Comparison of ENCODE assay signal across 12 mouse cellular contexts in the genomic region with DNA sequence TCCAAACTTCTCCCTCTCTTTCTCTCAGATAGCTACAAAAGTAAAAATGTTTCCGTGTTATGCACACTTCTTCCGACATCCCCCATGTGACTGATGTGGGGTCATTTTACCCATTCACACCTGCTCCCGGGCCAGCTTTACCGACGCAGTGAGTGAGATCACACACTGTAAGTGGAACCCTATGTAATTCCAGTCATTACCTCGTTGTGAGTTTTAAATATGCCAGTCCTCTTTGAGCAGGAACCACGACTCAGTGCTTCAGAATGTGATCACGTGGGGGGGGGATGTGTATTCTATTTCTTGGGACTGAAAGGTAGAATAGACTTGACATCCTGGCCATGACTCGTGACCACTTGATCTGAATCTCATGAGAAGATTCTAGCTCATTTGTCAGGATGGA.
"Had no signal": no experiment of that assay in that cellular context is flagged by ENCODE, and none has a peak within 500 bp of the region (broad histone marks: within the 10 kb centered on the region; RNA-seq: fewer than 3 reads in every experiment).

No protein-coding gene starts in this region.

- H3K9me3 ChIP-seq: limb, embryonic 15.5 days; liver, embryonic 12.5 days; midbrain, embryonic 10.5 days; neural tube, embryonic 13.5 days had no signal

- H3K4me2 ChIP-seq: limb, embryonic 15.5 days; liver, embryonic 12.5 days; lung, embryonic 14.5 days; neural tube, embryonic 13.5 days had no signal

- H3K27ac ChIP-seq: limb, embryonic 15.5 days; liver, embryonic 12.5 days; midbrain, embryonic 10.5 days; neural tube, embryonic 13.5 days; stomach, postnatal 0 days had no signal

- DNase-seq: left cerebral cortex, postnatal 4 days; lung, embryonic 14.5 days; lung, postnatal 10 days; lung, postnatal 4 days; midbrain, embryonic 14.5 days; right cerebral cortex, adult 18-20 months; thymus, postnatal 4 days had no signal

- H3K27me3 ChIP-seq: limb, embryonic 15.5 days; liver, embryonic 12.5 days; neural tube, embryonic 13.5 days had no signal

- H3K4me1 ChIP-seq: limb, embryonic 15.5 days; liver, embryonic 12.5 days; neural tube, embryonic 13.5 days had no signal

- H3K36me3 ChIP-seq: limb, embryonic 15.5 days; liver, embryonic 12.5 days; midbrain, embryonic 10.5 days; neural tube, embryonic 13.5 days had no signal

- H3K9ac ChIP-seq: limb, embryonic 15.5 days; liver, embryonic 12.5 days; lung, embryonic 14.5 days; neural tube, embryonic 13.5 days had no signal

- H3K4me3 ChIP-seq: limb, embryonic 15.5 days; liver, embryonic 12.5 days; midbrain, embryonic 10.5 days; neural tube, embryonic 13.5 days had no signal

- ATAC-seq: liver, embryonic 12.5 days had no signal
